Mouse (Mus musculus) myocyte (in vitro differentiated cells): ENCODE measurements around the gene Irf9.

Experiments used
- CEBPB ChIP-seq: IDR thresholded peaks from 2 replicates; pipeline ENCODE4 v1.6.1; 2011; ENCODE audit warnings: mild to moderate bottlenecking, moderate library complexity; ENCODE audit not compliant: poor library complexity, insufficient read depth, severe bottlenecking
- E2F4 ChIP-seq: IDR thresholded peaks from one replicate; pipeline ENCODE4 v1.6.1; 2011; ENCODE audit warnings: mild to moderate bottlenecking, control low read depth, moderate library complexity; ENCODE audit not compliant: insufficient read depth
- POLR2A ChIP-seq: IDR thresholded peaks from one replicate; pipeline ENCODE4 v1.6.1; 2011; ENCODE audit warnings: low read depth, mild to moderate bottlenecking, control low read depth, moderate library complexity; ENCODE audit not compliant: insufficient read length
- TCF12 ChIP-seq: IDR thresholded peaks from one replicate; pipeline ENCODE4 v1.6.1; 2011; ENCODE audit warnings: mild to moderate bottlenecking, control low read depth; ENCODE audit not compliant: poor library complexity, insufficient read depth, severe bottlenecking
- USF1 ChIP-seq: IDR thresholded peaks from one replicate; pipeline ENCODE4 v1.6.1; 2011; ENCODE audit warnings: low read depth, mild to moderate bottlenecking, control low read depth, moderate library complexity

DNA sequence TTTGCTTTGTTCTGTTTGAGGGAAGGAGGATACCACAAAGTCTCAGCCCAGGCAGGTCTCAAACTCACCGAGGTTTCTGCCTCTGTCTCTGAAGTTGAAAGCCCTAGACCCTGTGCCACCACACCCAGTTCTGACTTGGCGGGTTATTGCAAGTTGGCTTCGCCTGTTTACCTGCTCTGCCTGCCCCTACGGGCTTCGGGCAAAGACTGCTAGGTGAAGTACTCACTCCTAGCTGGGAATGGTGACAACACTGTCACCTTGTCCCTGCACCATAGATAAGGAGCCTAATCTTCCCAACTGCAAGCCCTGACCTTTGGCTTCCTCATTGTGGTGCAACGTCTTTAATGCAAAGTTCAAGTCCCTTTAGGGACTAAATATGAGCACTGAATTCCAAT lies 17.8 kb upstream of the Irf9 start:
- no peak for TF ChIP-seq POLR2A
- no peak for TF ChIP-seq USF1
- TF ChIP-seq E2F4 = no peak
- no peak for TF ChIP-seq CEBPB
- no peak for TF ChIP-seq TCF12
